Mouse (Mus musculus): ENCODE results near the gene Akap11. TPM values are rescaled to one million over a fixed set of nuclear protein-coding genes. Genes with fewer than 3 reads are reported as not detected.
A peak's percentile ranks its signal among the peaks of the same experiment; 100 is the strongest.

The Akap11 gene
- polyA plus RNA-seq, 1 experiment from 2014 or later, result 44.0 TPM

DNA sequence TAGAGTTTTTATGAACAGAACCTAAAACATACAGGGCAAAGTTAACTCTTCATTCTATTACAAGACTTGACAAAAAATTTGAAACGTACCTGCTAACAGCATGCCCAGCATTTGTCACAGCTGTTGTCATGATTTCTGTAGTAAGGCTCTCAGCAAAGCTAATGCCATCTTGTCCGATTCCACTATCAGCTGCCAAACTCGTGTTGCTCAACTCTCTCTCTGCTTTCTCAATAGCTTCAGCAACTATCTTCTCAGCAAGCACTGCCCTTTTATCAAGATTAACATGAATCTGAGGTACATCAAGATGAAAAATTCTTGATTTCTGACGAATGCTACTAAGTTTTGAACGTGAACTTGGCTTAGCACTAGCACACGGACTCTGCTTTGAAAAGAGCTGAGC is 26.8 kb downstream of the Akap11 start:
- Histone ChIP-seq H3K4me2 (ENCODE audit: low read length) (no peak overlapping the region), H3K27ac (ENCODE audit: low read length) (no peak overlapping the region), H3K4me1 (replicated peaks; ENCODE audit: control insufficient read depth, insufficient read depth, low read length) (no peaks in the 10 kb centered on the region), H3K9me3 (ENCODE audit: control insufficient read depth, low read length) (no peaks in the 10 kb centered on the region), H3K27me3 (replicated peaks; ENCODE audit: control insufficient read depth, insufficient read depth, low read length) (no peaks in the 10 kb centered on the region), H3K4me3 (replicated peaks; ENCODE audit: low read length) (no peak overlapping the region), H3K9ac (replicated peaks; ENCODE audit: low read depth, low read length) (no peak overlapping the region), H3K36me3 (ENCODE audit: control insufficient read depth, insufficient read depth) (peaks cover 40% of the 10 kb centered on the region)
- WGBS, result 88% methylated on average over 6 of the region's 6 CpGs
- ATAC-seq, result no peak

DNA sequence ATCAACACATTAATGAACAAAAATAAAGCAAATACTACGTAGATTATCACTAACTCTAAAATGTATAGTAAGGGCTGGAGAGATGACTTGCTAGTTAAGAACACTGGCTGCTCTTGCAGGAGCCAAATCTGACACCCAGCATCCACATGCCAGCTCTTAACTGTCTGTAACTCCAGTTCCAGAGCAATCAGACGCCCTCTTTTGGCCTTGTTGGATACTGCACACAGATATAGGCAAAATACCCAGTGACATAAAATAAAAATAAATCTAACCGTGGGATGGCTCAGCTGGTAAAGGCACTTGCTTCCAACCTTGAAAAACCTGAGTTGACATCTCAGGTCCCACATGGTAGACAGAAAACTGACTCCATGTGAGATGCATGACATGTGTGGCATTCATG is 36.0 kb downstream of the Akap11 start:
- no peak for ATAC-seq
- H3K4me1 ChIP-seq (replicated peaks; ENCODE audit: control insufficient read depth, insufficient read depth, low read length), result no peaks in the 10 kb centered on the region
- 78% methylated on average over 3 of the region's 3 CpGs for WGBS
- no peak overlapping the region for H3K9ac ChIP-seq (replicated peaks; ENCODE audit: low read depth, low read length)
- H3K36me3 ChIP-seq (ENCODE audit: control insufficient read depth, insufficient read depth), result peaks cover 22% of the 10 kb centered on the region
- no peak overlapping the region for H3K27ac ChIP-seq (ENCODE audit: low read length)
- no peaks in the 10 kb centered on the region for H3K9me3 ChIP-seq (ENCODE audit: control insufficient read depth, low read length)
- H3K4me2 ChIP-seq (ENCODE audit: low read length), result no peak overlapping the region
- H3K27me3 ChIP-seq (replicated peaks; ENCODE audit: control insufficient read depth, insufficient read depth, low read length), result no peaks in the 10 kb centered on the region
- H3K4me3 ChIP-seq (replicated peaks; ENCODE audit: low read length), result no peak overlapping the region

- no peaks in the 10 kb centered on the region for H3K9me3 ChIP-seq (ENCODE audit: control insufficient read depth, low read length)
- no peak for ATAC-seq
Observed at GRCm38 (mm10) chr14:78496691-78497090, 39.9 kb downstream of the Akap11 start.

DNA sequence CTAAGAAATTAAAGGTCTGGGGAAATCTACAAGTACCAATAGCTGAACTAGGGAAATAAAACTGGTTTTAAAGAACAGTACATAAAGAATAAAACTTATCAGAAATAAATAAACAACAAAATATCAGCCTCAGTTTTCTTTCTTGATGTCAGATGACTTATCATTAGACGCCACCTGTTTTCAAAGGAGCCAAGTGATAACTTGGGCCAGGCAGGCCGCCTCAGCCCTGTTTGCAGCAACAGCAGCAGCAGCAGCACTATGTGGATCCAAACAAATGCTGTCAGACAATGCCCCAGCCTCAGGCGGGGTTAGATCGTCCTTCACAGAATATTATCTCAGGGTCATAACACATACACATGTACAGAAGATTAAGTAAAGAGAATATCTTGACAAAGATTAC is 41.4 kb downstream of the Akap11 start:
- no peak overlapping the region for H3K9ac ChIP-seq (replicated peaks; ENCODE audit: low read depth, low read length)
- H3K4me3 ChIP-seq (replicated peaks; ENCODE audit: low read length), result no peak overlapping the region
- H3K4me1 ChIP-seq (replicated peaks; ENCODE audit: control insufficient read depth, insufficient read depth, low read length), result no peaks in the 10 kb centered on the region
- H3K4me2 ChIP-seq (ENCODE audit: low read length), result no peak overlapping the region
- no peak for ATAC-seq
- peaks cover 22% of the 10 kb centered on the region for H3K36me3 ChIP-seq (ENCODE audit: control insufficient read depth, insufficient read depth)
- H3K9me3 ChIP-seq (ENCODE audit: control insufficient read depth, low read length), result no peaks in the 10 kb centered on the region
- no peaks in the 10 kb centered on the region for H3K27me3 ChIP-seq (replicated peaks; ENCODE audit: control insufficient read depth, insufficient read depth, low read length)
- H3K27ac ChIP-seq (ENCODE audit: low read length), result no peak overlapping the region
- 71% methylated on average over 4 of the region's 4 CpGs for WGBS

More at GRCm38 (mm10) chr14:78496691-78497090, 39.9 kb downstream of the Akap11 start:
- no peaks in the 10 kb centered on the region for H3K27me3 ChIP-seq (replicated peaks; ENCODE audit: control insufficient read depth, insufficient read depth, low read length)
- H3K27ac ChIP-seq (ENCODE audit: low read length), result no peak overlapping the region
- no peaks in the 10 kb centered on the region for H3K4me1 ChIP-seq (replicated peaks; ENCODE audit: control insufficient read depth, insufficient read depth, low read length)
- 98% methylated on average over 4 of the region's 4 CpGs for WGBS
- H3K36me3 ChIP-seq (ENCODE audit: control insufficient read depth, insufficient read depth), result peaks cover 23% of the 10 kb centered on the region
- H3K9ac ChIP-seq (replicated peaks; ENCODE audit: low read depth, low read length), result no peak overlapping the region
- no peak overlapping the region for H3K4me2 ChIP-seq (ENCODE audit: low read length)
- no peak overlapping the region for H3K4me3 ChIP-seq (replicated peaks; ENCODE audit: low read length)

GRCm38 (mm10) chr14:78492602-78493001 is 44.0 kb downstream of the Akap11 start:
- Histone ChIP-seq H3K36me3 (ENCODE audit: control insufficient read depth, insufficient read depth) (peaks cover 16% of the 10 kb centered on the region), H3K4me1 (replicated peaks; ENCODE audit: control insufficient read depth, insufficient read depth, low read length) (no peaks in the 10 kb centered on the region), H3K4me3 (replicated peaks; ENCODE audit: low read length) (no peak overlapping the region), H3K9ac (replicated peaks; ENCODE audit: low read depth, low read length) (no peak overlapping the region), H3K4me2 (ENCODE audit: low read length) (no peak overlapping the region), H3K27ac (ENCODE audit: low read length) (no peak overlapping the region), H3K27me3 (replicated peaks; ENCODE audit: control insufficient read depth, insufficient read depth, low read length) (no peaks in the 10 kb centered on the region), H3K9me3 (ENCODE audit: control insufficient read depth, low read length) (no peaks in the 10 kb centered on the region)
- WGBS, result 74% methylated on average over 9 of the region's 9 CpGs
- ATAC-seq, result no peak

DNA sequence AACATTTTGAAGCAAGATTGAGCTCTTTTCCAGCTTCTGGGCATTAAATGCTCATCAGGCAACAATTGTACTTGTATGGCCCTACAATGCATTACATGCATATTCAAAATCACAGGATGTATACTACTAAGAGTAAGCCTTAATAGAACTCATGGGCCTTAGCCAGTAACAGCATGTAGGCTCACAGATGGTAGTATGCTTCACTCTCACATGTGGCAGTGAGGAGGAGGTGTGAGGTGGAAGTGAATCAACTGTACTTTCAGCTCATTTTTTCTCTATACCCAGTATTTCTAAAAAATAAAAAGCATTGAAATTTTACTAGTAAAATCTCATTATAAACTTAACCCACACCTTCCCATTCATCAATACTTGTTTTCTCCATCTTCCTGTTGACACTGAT is 45.2 kb downstream of the Akap11 start:
- no peak overlapping the region for H3K9ac ChIP-seq (replicated peaks; ENCODE audit: low read depth, low read length)
- H3K4me3 ChIP-seq (replicated peaks; ENCODE audit: low read length), result no peak overlapping the region
- no peaks in the 10 kb centered on the region for H3K27me3 ChIP-seq (replicated peaks; ENCODE audit: control insufficient read depth, insufficient read depth, low read length)
- no peaks in the 10 kb centered on the region for H3K4me1 ChIP-seq (replicated peaks; ENCODE audit: control insufficient read depth, insufficient read depth, low read length)
- no peaks in the 10 kb centered on the region for H3K9me3 ChIP-seq (ENCODE audit: control insufficient read depth, low read length)
- H3K27ac ChIP-seq (ENCODE audit: low read length), result no peak overlapping the region
- H3K4me2 ChIP-seq (ENCODE audit: low read length), result no peak overlapping the region
- H3K36me3 ChIP-seq (ENCODE audit: control insufficient read depth, insufficient read depth), result peaks cover 16% of the 10 kb centered on the region
- no peak for ATAC-seq

GRCm38 (mm10) chr14:78482385-78483231 is 54.0 kb downstream of the Akap11 start:
- 0 out of 2 replicates have a peak overlapping the region, but pooled peaks have one; percentile 6 for H3K4me2 ChIP-seq (ENCODE audit: low read length)
- no peaks in the 10 kb centered on the region for H3K36me3 ChIP-seq (ENCODE audit: control insufficient read depth, insufficient read depth)
- peaks cover 4% of the 10 kb centered on the region; the same call in 1 of the 2 replicates for H3K4me1 ChIP-seq (replicated peaks; ENCODE audit: control insufficient read depth, insufficient read depth, low read length)
- H3K27me3 ChIP-seq (replicated peaks; ENCODE audit: control insufficient read depth, insufficient read depth, low read length), result no peaks in the 10 kb centered on the region
- no peaks in the 10 kb centered on the region for H3K9me3 ChIP-seq (ENCODE audit: control insufficient read depth, low read length)
- H3K9ac ChIP-seq (replicated peaks; ENCODE audit: low read depth, low read length), result 0 out of 2 replicates have a peak overlapping the region, but pooled peaks have one; percentile 12
- 19% methylated on average over 14 of the region's 14 CpGs for WGBS
- ATAC-seq, result peak; percentile 98
- H3K4me3 ChIP-seq (replicated peaks; ENCODE audit: low read length), result no peak overlapping the region
- H3K27ac ChIP-seq (ENCODE audit: low read length), result no peak overlapping the region

DNA sequence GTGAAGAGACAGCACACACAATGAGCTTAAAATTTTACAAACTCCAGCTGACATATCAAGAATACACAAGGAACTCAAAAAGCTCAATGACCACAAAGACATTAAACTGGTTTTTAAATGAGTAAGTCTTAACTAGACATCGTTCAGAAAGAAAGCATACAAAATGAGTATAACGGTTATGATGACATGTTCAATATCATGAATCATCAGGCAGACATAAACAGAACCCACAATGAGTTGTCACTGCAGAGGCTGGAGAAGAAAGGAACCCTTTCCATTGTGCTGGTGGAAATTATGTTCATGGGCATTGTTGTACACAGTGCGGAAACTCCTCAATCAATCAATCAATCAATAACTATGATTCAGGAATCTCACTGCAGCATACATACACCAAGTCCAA is 62.5 kb downstream of the Akap11 start:
- H3K27me3 ChIP-seq (replicated peaks; ENCODE audit: control insufficient read depth, insufficient read depth, low read length), result no peaks in the 10 kb centered on the region
- H3K4me2 ChIP-seq (ENCODE audit: low read length), result no peak overlapping the region
- H3K27ac ChIP-seq (ENCODE audit: low read length), result no peak overlapping the region
- H3K9me3 ChIP-seq (ENCODE audit: control insufficient read depth, low read length), result no peaks in the 10 kb centered on the region
- no peak for ATAC-seq
- no peak overlapping the region for H3K9ac ChIP-seq (replicated peaks; ENCODE audit: low read depth, low read length)
- no peaks in the 10 kb centered on the region for H3K4me1 ChIP-seq (replicated peaks; ENCODE audit: control insufficient read depth, insufficient read depth, low read length)
- no peak overlapping the region for H3K4me3 ChIP-seq (replicated peaks; ENCODE audit: low read length)
- WGBS, result 87% methylated on average over 3 of the region's 3 CpGs
- H3K36me3 ChIP-seq (ENCODE audit: control insufficient read depth, insufficient read depth), result no peaks in the 10 kb centered on the region

- no peaks in the 10 kb centered on the region for H3K27me3 ChIP-seq (replicated peaks; ENCODE audit: control insufficient read depth, insufficient read depth, low read length)
- H3K36me3 ChIP-seq (ENCODE audit: control insufficient read depth, insufficient read depth), result no peaks in the 10 kb centered on the region
- no peak for ATAC-seq
- no peak overlapping the region for H3K4me3 ChIP-seq (replicated peaks; ENCODE audit: low read length)
- no peak overlapping the region for H3K27ac ChIP-seq (ENCODE audit: low read length)
- H3K4me1 ChIP-seq (replicated peaks; ENCODE audit: control insufficient read depth, insufficient read depth, low read length), result no peaks in the 10 kb centered on the region
- H3K9me3 ChIP-seq (ENCODE audit: control insufficient read depth, low read length), result no peaks in the 10 kb centered on the region
- 66% methylated on average over 4 of the region's 4 CpGs for WGBS
- H3K9ac ChIP-seq (replicated peaks; ENCODE audit: low read depth, low read length), result no peak overlapping the region
- no peak overlapping the region for H3K4me2 ChIP-seq (ENCODE audit: low read length)
Observed at GRCm38 (mm10) chr14:78470714-78471113, 65.9 kb downstream of the Akap11 start.
